Mouse (Mus musculus) R1 (cell line): ENCODE measurements at regions not wholly inside any gene's neighbourhood (a gene's known extent, or its start where the extent isn't known, plus 50 kb on each side); places are given as distances from the start of the nearest gene placed in this dataset.
A peak's percentile ranks its signal among the peaks of the same experiment; 100 is the strongest.

Experiments
- DNase-seq: peaks from one replicate; pipeline ENCODE4 v3.0.0-alpha.2; 2018; ENCODE audit warnings: low read depth, low spot score

DNA sequence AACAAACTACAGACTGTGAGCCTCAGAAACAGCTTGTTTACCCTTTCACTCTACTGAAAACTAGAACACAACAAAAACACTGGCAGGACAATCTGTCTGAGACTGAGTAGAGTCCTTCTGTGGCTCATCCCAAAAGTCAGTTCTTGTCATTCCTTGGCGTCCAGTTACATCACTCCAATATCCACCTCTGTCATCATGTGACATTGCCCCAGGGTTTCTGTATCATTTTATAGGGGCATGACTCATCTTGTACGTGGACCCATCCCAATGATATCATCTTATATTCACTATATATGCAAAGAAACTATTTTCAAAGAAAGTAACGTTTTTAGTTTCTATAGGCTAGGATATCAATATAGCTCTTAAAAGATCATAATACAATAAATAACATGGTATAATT lies 152.3 kb downstream of the Dkk2 start:
- DNase-seq: no peak

DNA sequence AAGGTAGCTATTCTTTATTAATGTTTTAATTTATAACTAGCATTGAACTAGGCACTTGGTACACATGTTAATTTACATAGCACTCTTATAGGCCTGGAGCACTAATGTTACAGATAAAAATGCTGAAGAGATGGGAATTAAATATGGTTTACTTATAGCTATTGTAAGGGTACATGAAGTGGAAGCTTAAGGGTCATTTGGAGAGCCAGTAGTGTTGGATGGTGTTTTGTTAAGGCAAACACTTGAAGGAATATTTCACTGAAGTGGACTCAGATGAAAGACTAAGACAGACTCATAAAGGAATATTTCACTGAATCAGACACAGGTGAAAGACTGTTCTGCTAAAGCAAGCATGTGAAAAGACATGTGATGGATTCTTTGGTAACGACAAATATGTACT lies 172.7 kb downstream of the Dkk2 start:
- no peak for DNase-seq

- DNase-seq: no peak
Observed at GRCm38 (mm10) chr3:132269641-132270040, 184.5 kb downstream of the Dkk2 start.

GRCm38 (mm10) chr3:132274786-132275185 lies 189.7 kb downstream of the Dkk2 start:
- no peak for DNase-seq

GRCm38 (mm10) chr3:132277771-132278170 lies 192.7 kb downstream of the Dkk2 start:
- no peak for DNase-seq

DNA sequence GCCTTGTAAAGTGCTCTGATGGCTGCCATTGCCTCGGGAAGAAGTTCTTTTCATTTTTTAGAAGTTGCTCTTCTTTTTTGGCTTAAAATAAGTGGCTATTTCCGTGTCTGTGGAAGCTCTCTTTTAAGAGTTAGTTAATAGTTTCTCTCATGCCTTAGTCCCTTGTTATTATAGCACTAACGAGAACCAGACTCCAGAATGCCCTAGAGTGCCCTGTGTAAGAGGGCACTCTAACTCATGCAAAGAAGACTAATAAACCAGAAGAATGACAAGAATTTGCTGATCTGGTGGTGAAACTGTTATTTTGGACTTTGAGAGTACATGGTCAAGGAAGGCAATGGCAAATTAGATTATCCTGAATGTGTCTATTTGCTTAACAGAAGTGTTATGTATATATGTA lies 202.6 kb downstream of the Dkk2 start:
- no peak for DNase-seq

GRCm38 (mm10) chr3:132326961-132327360 lies 241.9 kb downstream of the Dkk2 start:
- no peak for DNase-seq

DNA sequence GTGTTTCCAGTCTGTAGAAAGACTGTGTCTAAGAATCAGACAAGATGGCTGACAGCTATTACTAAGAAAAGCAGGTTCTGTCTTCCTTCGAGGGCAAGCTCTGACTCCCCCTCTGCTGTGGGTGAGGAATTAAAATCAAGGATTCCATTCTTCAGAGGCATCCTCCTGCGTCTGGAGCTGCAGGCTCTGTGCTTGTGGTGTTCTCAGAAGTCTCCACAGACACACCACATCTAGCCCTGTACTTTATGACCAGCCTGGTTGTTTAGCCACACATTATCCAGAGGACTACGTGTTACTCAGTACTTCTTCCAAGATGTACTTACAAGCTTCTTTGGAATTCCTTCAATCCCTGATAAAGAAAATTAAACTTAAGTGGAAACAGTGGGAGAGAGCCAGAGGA lies 258.5 kb downstream of the Dkk2 start:
- no peak for DNase-seq

DNA sequence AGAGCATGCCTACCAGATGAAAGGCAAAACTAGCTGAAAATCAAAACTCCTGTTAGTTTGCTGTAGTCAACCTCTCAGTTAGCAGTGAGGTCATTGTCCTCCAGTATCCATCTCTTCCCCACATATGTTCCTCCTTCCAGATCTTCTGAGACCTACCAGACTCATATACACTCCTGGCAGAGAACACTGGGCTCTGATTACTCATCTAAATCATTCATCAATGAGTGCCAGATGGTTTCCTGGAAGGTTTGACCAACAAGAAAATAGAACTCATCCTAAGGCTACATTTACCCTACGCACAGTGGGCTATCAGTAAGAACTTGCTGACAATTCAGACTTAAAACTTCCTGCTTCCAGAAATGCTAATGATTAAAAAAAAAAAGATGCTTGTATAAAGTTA lies 260.8 kb downstream of the Dkk2 start:
- DNase-seq: no peak

DNA sequence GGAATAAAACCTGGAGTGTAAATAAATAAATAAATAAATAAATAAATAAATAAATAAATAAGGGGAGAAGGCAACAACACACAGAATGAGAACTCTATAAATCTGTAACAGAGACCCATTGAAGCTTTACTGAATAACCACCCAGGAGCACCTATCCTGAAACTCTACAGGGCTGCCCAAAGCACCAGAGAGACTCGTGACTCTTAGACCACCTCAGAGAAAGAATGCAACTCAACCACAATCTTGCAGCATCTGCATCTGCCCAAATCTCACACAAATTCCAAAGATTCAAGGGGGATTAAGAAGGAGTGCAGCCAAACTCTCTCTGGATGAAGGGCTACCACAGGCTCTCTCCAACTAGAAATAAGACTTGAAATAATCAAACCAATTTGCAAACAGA lies 264.5 kb downstream of the Dkk2 start:
- DNase-seq: no peak

DNA sequence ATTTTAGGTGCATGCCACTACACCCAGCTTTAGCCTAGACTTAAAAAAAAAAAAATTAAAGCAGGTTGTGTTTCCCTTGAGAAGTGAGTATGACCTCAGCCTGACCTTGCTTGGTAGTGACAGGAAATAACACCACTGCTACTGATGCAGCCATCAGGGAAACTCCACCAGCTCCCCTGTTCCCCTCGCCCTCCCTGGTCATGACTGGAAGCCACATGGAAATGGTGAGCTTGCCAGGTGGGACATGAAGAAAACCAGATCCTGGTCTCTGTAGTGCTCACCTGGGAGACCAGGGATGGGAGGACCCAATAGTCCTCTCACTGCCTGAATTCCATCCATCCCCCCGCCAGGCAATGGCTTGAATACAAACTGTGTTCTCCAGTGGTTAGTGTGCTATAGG lies 268.1 kb downstream of the Dkk2 start:
- DNase-seq: no peak

- DNase-seq: no peak
Observed at GRCm38 (mm10) chr3:132359596-132359995, 270.0 kb upstream of the Gimd1 start.

DNA sequence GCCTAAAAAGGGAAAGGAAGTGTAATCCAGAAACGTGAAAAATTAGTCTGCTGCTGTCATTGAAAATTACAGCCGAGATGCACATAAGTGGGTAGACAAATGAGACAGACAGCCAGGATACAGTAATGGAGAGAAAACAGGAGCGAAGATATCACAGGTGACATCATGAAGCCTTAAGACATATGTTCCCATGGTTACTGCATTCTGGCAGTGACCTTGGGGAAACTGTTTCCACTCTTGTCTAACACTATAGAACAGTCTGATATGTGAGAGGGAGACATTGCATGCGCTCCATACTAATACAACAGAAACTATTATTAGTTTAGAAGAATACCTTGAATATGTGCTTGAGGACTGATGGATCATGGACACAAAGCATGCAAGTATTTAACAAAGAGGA lies 254.0 kb upstream of the Gimd1 start:
- DNase-seq: no peak

DNA sequence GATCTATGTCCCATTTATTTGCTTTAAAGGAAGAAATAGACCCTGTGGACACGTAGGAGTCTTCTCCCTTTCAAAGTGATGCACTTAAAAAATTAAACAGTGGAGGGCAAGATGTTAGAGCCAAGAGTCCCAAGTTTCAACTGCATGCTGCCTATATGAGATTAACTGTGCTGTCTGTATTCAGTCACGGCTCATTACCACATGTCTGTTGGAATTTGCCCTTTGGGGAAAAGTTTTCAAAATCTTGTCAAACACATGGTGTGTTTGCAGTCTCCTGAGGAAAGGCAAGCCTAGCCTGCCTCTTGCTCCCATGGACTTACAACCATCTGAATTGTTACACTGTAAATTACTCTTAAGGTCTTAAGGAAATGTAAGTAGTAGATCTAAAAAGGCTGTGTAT lies 211.9 kb upstream of the Gimd1 start:
- DNase-seq: no peak

DNA sequence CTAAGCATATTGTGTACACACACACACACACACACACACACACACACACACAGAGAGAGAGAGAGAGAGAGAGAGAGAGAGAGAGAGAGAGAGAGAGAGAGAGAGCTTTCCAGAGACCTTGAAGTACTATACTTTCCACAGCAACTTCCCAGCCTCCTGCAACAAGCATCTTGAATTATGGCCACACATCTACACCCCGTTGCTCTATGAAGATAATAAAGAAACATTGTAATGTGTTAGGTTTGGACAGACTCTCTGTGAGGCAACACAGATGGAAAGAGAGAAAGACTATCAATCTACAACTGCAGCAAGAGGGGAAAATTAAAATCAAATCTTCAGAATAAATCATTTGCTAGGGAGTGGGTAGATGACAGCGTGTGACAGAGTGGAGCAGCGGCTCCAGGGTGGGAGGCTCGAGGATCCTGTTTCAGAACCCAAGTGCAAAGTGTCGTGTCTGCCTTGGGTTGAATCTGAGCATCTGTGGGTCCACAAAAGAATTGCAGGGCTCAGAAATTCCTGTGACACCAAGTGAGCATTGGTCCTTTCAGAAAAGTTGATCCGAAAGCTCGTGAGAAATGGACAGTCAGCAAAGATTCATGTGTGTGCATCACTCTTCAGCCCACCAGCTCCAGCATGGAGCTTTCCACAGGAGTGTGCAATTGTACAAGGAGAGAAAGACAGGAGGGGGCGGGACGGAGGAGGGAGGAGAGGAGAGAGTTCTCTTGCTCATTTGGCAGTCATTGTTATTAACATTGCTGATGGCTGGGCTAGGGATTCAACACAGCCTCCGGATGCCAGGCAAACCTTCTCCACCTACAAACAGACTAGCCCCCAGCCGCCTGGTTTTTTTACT lies 203.6 kb upstream of the Gimd1 start:
- DNase-seq: peak; percentile 13

DNA sequence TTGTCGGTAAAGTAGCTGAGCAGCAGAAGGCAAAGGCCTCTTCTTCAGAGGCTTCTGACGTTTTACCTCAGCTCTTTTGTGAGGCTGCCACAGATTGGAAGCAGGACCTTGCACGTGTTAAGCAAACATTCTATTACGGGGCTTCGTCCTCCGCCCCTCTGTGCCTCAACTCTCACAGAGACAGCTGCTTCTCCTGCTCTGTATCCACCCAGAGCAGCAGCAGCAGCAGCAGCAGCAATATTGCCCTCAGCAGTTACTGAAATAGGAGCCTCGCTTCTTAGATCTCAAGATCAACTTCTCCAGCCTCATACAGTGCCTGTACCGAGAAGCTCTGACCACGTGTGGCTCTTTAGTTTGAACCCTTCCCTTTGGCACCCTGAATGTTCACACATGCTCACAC lies 202.4 kb upstream of the Gimd1 start:
- no peak for DNase-seq

GRCm38 (mm10) chr3:132428148-132428547 lies 201.5 kb upstream of the Gimd1 start:
- DNase-seq: no peak

DNA sequence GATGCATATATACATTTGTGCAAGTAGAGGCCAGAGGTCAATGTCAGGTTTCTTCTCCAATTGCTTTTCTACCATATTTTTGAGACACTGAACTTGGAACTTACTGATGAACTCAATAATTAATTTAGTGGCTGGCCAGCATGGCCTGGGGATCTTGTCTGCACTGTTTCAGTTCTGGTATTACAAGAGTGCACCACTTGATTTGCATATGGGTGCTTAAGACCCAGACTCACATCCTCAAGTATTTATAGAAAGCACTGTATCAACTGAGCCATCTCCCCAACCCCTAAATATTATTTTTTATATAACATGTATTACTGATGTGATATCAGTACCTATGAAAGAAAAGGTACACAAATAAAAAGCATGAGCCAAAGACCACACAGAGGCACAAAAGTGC lies 197.8 kb upstream of the Gimd1 start:
- no peak for DNase-seq

DNA sequence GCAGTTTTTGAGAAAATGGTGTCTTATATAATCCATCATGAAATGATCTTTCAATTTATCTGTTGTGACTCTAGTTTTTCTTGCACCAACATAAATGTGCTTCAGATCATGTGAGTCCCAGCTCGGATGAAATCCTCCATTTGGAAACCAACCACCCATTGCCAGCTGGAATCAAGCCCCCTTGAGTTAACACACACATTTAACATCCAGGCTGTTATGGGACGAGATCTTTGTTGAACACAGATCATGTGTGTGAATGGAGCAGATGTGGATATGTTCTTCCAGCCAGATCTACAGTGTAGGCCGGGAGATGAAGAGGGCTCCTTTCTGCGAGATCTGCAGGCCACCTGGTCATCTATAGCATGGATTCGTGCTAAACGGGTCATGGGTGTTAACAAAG lies 188.4 kb upstream of the Gimd1 start:
- DNase-seq: no peak

- DNase-seq: no peak
Observed at GRCm38 (mm10) chr3:132453927-132454326, 175.7 kb upstream of the Gimd1 start.

DNA sequence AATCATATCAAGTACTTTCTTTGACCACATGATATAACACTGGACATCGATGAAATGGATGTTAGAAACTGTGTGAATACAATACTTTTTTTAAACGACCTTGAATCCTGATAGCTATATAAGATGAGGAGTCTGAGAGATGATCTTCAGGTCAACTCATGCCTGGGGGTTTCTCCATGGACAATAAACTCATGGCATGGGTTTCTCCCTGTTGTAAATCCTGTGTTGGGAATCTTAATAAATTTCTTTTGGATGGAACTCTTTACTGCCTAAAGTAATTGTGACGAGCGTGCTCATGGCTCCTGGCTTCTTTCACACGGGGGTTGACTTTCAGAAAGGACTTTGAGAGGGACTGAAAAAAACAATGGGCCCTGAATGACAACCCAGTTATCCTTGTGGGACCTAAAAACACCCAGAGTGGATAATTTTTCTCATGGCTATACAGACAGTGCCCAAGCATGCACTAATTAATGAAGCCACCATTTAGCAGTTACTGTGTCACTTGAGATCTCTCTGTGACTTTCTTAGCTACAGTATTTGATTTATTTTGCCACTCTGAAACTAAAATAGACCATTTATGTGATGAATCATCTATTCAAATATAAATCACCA lies 167.2 kb upstream of the Gimd1 start:
- DNase-seq: no peak

DNA sequence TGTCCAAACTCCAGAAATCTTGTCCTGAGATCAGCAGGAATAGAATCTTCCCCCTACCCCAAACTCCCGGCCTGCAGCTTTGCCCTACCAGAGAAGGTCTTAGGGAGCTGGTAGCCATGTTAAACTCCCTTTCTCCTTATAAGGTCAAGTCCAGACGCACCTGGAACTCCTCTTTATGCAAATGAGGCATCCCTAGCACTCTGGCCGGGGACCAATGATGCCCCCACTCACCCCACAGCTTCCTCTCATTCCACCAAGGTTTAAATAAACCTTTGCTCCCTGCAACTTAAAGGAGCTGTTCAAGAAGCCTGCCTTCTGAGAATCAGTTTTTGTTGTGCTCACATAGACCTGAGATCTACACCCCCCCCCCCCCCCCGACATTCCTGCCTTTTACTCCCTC lies 158.6 kb upstream of the Gimd1 start:
- DNase-seq: peak; percentile 66

GRCm38 (mm10) chr3:132477768-132478167 lies 151.9 kb upstream of the Gimd1 start:
- no peak for DNase-seq
